Mouse (Mus musculus) spleen, adult 2 months (tissue): Measurements from ENCODE around the gene Kdelr1. TPM values are rescaled to one million over a fixed set of nuclear protein-coding genes. Genes with fewer than 3 reads are reported as not detected.

Experiments
- DNase-seq, 2 experiments: peaks; one replicate each; pipeline versions ENCODE4 v3.0.0 to v3.0.0-alpha.2; 2012 to 2021; ENCODE audit warnings: low spot score in 2 of 2, low read depth in 1 of 2
- H3K27ac ChIP-seq: fragments of 200-500 bp; 2 replicates; pipeline ENCODE4 v1.5.1; 2012; ENCODE audit warnings: low read length, inconsistent platforms; ENCODE audit not compliant: insufficient read depth
- H3K27me3 ChIP-seq: fragments of 200-500 bp; 2 replicates; pipeline ENCODE4 v1.6.1; 2012; ENCODE audit warnings: mild to moderate bottlenecking, moderate library complexity, low read length, inconsistent platforms; ENCODE audit not compliant: control insufficient read depth, insufficient read depth
- H3K36me3 ChIP-seq: fragments of 200-500 bp; 2 replicates; pipeline ENCODE4 v1.6.1; 2012; ENCODE audit warnings: mild to moderate bottlenecking, low read length, inconsistent platforms; ENCODE audit not compliant: control insufficient read depth, insufficient read depth
- H3K4me1 ChIP-seq: fragments of 200-500 bp; 2 replicates; pipeline ENCODE4 v1.6.1; 2011; ENCODE audit warnings: inconsistent platforms; ENCODE audit not compliant: control insufficient read depth, insufficient read depth, insufficient read length
- H3K4me3 ChIP-seq: fragments of 200-500 bp; 2 replicates; pipeline ENCODE4 v1.5.1; 2011; ENCODE audit warnings: mild to moderate bottlenecking, inconsistent platforms; ENCODE audit not compliant: insufficient read depth, insufficient read length; ENCODE audit errors: extremely low read depth
- CTCF ChIP-seq: fragments of 200-500 bp; IDR thresholded peaks from 2 replicates; pipeline ENCODE4 v1.5.1; 2011; ENCODE audit warnings: mild to moderate bottlenecking, inconsistent platforms; ENCODE audit not compliant: insufficient read depth, insufficient read length, insufficient replicate concordance; ENCODE audit errors: extremely low read depth
- POLR2A ChIP-seq: fragments of 200-500 bp; IDR thresholded peaks from 2 replicates; pipeline ENCODE4 v1.6.1; 2011; ENCODE audit warnings: low read depth, low read length, inconsistent platforms
- WGBS: fragments of 180-500 bp; shearing (Covaris S2); methylation state at CpG from one replicate; pipeline ENCODE4 v1.1.7; 2018; 5-methylcytosine and 5-hydroxymethylcytosine counted together
- polyA plus RNA-seq: library from polyadenylated mRNA; depleted of rRNA; stranded (reverse); fragments of >200 nt; gene quantifications from 2 replicates; pipeline ENCODE4 v1.2.3, GENCODE M21; 2012; rRNA removed

The Kdelr1 gene
- polyA plus RNA-seq: 78.7 and 92.6 TPM in 2 replicates

- Histone ChIP-seq H3K27me3 (peaks cover 15% of the 10 kb centered on the region), H3K27ac (peak within 1 kb of the TSS; percentile 89), H3K4me1 (peaks cover 7% of the 10 kb centered on the region; the same call in 1 of the 2 replicates), H3K36me3 (peaks cover 20% of the 10 kb centered on the region), H3K4me3 (peak within 1 kb of the TSS; percentile 92)
- DNase-seq: peak; percentile 71 to 88
- TF ChIP-seq POLR2A: no peak; the same call in 1 of the 2 replicates
- TF ChIP-seq CTCF: peak; percentile 99
- WGBS: 0% methylated on average over 15 of the region's 18 CpGs
These were observed at the start of gene Kdelr1 for GRCm38 (mm10) chr7:45872624-45873023. Gene Kdelr1, plus strand, starts transcription at chr7:45872772.

DNA sequence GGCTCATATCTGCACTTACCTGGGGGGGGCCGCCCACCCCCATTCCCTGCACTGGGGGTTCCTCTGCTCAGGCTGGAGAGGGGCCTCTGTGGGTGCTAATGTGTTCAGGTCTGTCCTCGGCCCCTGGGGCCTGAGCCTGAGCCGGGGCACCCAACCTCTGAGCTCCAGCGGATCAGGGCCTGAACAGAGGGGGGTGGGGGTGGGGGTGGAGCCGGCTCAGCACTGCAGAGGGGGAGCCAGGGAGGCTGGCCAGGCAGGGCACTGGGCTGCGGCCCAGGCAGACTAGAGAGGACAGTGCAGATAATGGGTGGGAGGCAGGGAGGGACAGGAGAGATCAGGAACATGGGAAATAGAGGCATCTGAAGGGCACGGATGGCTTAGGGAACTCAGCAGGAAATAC, 48.0 kb upstream of the Kdelr1 start, which contains the start of gene Kcnj14:
Gene Kcnj14, minus strand, starts transcription at position 185 of the 400 bp plus-strand sequence.
- TF ChIP-seq CTCF (no peak), POLR2A (no peak)

GRCm38 (mm10) chr7:45826631-45827030, 45.9 kb upstream of the Kdelr1 start:
- TF ChIP-seq POLR2A (no peak), CTCF (no peak)
- H3K27me3 ChIP-seq: no peaks in the 10 kb centered on the region
- DNase-seq: no peak
- no peak overlapping the region for H3K27ac ChIP-seq
- no peak overlapping the region for H3K4me3 ChIP-seq
- whole genome bisulfite sequencing: 88% methylated on average over 7 of the region's 7 CpGs
- H3K36me3 ChIP-seq: peaks cover 24% of the 10 kb centered on the region
- peaks cover 7% of the 10 kb centered on the region; the same call in 1 of the 2 replicates for H3K4me1 ChIP-seq

More for the DNA sequence above, 48.0 kb upstream of the Kdelr1 start, which contains the start of gene Kcnj14:
- Histone ChIP-seq H3K27ac (no peak within 1 kb of the TSS), H3K4me1 (no peaks in the 10 kb centered on the region), H3K4me3 (no peak within 1 kb of the TSS), H3K27me3 (no peaks in the 10 kb centered on the region), H3K36me3 (peaks cover 24% of the 10 kb centered on the region)
- DNase-seq: no peak
- 90% methylated on average over 7 of the region's 7 CpGs for WGBS

- peak within 1 kb of the TSS; percentile 93 for H3K4me3 ChIP-seq
- H3K36me3 ChIP-seq: peaks cover 16% of the 10 kb centered on the region
- H3K27ac ChIP-seq: 0 out of 2 replicates have a peak within 1 kb of the TSS, but pooled peaks have one; percentile 15
- peaks cover 21% of the 10 kb centered on the region for H3K27me3 ChIP-seq
- 0% methylated on average over 35 of the region's 35 CpGs for WGBS
- DNase-seq: peak; percentile 78 to 89
- peak; percentile 17; the same call in 1 of the 2 replicates for TF ChIP-seq POLR2A
- no peak for TF ChIP-seq CTCF
- peaks cover 11% of the 10 kb centered on the region for H3K4me1 ChIP-seq
These were observed 42.0 kb upstream of the Kdelr1 start, which contains the start of gene Grwd1 for GRCm38 (mm10) chr7:45830427-45831127. Gene Grwd1, minus strand, starts transcription at chr7:45830944.

- WGBS: 24% methylated on average over 5 of the region's 5 CpGs
- H3K27ac ChIP-seq: no peak overlapping the region
- peak overlapping the region; percentile 93 for H3K4me3 ChIP-seq
- peaks cover 21% of the 10 kb centered on the region for H3K27me3 ChIP-seq
- no peak for DNase-seq
- H3K36me3 ChIP-seq: peaks cover 13% of the 10 kb centered on the region
- peaks cover 11% of the 10 kb centered on the region for H3K4me1 ChIP-seq
- TF ChIP-seq CTCF (no peak), POLR2A (no peak)
These were observed 41.4 kb upstream of the Kdelr1 start for GRCm38 (mm10) chr7:45831128-45831525.

GRCm38 (mm10) chr7:45832428-45832827, 40.1 kb upstream of the Kdelr1 start:
- Histone ChIP-seq H3K4me3 (no peak overlapping the region), H3K4me1 (peaks cover 11% of the 10 kb centered on the region), H3K27me3 (peaks cover 21% of the 10 kb centered on the region), H3K36me3 (peaks cover 7% of the 10 kb centered on the region), H3K27ac (no peak overlapping the region)
- whole genome bisulfite sequencing: 16% methylated on average over 30 of the region's 30 CpGs
- TF ChIP-seq POLR2A (no peak), CTCF (no peak)
- no peak for DNase-seq
